Mouse (Mus musculus) A20 (cell line): ENCODE measurements around the gene Zfp933.
"Not testable (repeated sequence)": the region's sequence is repeated elsewhere in the genome, so short reads cannot be mapped to it uniquely, and the experiment has no call there.

Source experiments
- DNase-seq: peaks from one replicate; pipeline ENCODE4 v3.0.0-alpha.2; 2011; ENCODE audit warnings: low read depth, low spot score

Zfp933 gene

DNA sequence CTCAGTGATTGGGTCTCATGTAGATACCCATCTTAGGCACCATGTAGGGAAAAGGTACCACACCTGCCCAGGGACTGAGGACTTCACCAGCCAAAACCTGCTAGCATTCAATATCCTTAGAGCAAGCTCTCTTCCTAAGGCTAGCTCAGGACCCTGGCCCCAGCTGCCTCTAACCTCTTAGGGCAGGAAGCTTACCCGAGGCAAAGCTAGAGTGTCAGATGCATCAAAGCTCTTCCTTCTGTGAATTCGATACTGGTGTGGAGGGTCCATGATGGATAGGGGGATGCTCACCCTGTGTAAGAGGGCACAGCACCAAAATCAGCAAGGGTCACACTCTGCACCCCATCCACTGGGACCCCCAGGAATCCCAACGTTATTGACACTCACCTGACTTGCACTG, 13.9 kb upstream of the Zfp933 start:
- DNase-seq, result no peak

DNA sequence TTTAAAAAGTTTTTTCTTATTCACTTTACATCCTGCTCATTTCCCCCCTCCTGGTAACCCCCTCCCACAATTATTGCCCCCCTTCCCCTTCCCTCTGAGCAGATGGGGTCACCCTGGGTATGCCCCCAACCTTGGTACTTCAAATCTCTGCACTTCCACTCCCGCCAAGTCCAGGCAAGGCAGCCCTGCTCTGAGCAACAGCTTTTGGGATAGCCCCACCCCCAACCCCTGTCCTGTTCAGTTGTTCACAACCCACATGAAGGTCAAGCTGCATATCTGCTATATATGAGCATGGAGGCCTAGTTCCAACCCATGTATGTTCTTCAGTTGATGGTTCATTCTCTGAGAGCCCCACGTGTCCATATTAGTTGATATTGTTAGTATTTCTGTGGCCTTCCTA, 2.6 kb upstream of the Zfp933 start:
- DNase-seq, result no peak

DNA sequence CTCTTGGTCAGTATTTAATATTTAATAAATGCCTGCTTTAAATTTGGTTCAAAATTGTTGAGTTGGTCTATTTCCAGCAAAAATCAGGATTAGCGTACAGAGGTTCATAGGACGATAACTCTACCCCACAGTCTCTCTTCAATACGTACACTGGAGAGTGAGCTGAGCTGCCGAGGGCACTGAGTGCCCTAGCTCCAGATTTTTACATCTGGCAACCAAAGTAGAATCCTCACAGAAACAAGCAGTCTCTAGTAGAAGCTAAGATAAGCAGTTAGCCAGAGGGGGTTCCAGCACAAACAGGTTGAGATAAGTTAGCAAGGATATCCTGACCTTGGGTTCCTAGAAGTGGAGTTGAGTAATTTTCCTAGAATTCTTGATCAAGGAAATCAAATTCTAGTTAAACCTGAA, 422 bp upstream of the Zfp933 start:
- no peak for DNase-seq

DNA sequence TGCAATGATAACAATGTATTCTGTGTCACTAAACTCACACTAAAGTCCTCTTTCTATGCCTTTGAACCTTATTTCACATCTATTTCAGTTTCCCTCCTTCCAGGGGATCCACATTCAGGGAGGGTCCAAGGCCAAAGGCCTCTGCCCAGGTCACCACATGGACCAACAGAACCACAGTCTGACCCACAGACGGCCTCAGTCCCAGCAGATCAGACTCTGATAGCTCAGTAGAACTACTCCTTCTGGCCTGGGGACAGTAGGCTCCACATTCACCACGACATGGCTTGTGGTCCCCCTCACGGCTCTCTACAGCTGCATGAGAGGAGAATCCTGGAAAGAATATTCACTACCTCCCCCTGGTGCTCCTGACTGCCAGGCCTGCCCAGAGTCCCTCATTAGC, 5.3 kb downstream of the Zfp933 start:
- no peak for DNase-seq

DNA sequence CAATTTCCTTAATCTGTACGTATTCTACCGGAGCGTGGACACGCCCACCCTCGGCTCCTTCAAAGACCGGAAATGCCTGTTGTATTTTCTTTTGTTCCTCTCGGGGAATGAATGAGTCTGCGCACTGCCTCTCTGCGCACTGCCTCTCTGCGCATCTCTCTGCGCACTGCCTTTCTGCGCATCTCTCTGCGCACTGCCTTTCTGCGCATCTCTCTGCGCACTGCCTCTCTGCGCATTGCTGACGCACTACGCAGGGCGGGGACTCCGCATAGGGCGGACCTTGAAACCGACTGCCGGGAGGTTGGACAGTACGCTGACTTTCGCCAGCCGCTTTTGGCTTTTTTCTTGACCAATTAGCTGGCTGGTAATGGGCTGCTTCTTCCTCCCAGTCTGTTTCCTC, 8.9 kb downstream of the Zfp933 start:
- not testable (repeated sequence) for DNase-seq

DNA sequence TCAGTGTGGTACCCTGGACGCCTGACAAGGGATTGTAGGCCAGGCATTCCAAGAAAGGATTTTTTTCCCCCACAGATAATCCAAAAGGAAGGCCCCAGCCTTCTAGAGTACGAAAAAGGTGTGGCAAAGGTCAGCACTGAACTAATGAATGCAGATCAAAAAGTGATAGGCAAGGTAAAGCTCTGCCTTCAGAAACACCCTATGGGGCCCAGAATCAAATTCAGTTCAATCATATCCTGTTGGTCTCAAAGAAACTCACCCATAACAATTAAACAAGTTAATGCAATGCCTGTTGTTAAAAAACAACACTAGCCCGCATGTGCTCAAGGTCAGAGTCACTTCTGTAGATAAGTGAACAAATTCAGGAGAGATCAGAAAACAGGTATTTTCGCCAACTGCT, 23.8 kb downstream of the Zfp933 start:
- DNase-seq, result no peak

DNA sequence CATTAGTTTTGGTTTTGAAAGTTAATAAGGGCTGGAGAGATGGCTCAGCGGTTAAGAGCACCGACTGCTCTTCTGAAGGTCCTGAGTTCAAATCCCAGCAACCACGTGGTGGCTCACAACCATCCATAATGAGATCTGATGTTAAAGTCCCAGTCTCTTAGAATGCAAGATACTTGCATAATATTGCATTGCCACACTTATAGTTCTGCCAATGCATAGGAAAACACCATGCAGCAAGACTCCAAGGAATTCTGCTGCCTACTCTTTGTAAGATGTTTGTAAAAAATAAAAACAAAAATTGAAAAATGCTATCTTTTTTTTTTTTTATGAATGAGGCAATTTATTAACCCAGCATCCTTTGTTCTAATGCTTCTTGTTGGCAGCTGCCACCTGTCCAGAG, 26.8 kb downstream of the Zfp933 start:
- not testable (repeated sequence) for DNase-seq

DNA sequence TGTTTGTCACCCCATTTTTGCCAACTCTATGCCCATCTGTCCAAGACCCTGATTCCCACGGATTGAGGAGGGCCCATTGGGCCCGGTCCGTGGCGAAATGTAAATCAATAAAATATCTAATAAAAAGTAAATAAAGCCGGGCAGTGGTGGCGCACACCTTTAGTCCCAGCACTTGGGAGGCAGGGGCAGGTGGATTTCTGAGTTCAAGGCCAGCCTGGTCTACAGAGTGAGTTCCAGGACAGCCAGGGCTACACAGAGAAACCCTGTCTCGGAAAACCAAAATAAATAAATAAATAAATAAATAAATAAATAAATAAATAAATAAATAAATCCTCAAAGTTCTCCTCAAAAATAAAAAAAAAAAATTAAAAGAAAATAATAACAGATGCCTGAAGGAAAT, 28.5 kb downstream of the Zfp933 start:
- not testable (repeated sequence) for DNase-seq

DNA sequence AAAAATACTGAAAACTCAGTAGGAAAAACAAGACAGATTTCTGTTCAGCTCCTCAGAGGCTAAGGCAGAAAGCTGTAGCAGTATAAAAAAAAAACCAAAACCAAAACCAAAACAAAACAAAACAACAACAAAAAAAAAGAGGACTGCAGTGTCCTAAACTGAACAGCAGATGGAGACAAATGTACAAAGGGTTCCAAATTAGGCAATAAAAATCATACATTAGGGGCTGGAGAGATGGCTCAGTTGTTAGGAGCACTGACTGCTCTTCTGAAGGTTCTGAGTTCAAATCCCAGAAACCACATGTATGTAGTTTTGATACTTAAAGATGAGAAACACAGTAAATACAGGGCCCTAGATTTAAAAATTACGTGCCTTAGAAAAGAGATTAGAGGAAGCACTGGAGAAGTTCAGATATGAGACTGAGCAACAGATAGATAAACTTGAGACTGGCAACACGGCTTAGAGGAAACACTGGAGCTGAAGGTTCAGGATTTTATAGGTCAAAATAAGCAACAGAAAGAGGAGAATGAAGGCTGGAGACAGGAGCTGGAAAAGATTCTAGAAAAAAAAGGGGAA, 33.5 kb downstream of the Zfp933 start:
- DNase-seq, result peak; percentile 74

DNA sequence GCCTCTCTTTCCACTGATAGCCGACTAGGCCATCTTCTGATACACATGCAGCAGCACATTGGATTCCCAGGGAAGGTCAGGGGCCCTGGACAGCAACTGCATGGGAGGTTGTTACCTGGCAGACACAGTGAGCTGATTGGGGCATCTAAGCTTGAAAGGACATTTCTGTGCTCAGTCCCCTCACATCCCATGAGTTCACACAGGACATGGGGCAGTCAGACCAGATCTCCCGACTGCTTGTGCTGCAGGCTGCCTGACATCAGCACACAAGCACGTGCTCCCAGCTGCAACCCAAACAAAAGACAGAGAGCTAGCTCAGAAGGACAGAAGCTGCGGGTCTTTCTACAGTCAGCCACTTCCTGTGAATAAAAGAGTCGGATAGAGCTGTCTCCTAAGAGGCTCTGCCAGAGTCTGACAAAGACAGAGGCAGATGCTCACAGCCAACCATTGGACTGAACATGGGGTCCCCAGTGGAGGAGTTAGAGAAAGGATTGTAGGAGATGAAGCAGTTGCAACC, 34.9 kb downstream of the Zfp933 start:
- no peak for DNase-seq

DNA sequence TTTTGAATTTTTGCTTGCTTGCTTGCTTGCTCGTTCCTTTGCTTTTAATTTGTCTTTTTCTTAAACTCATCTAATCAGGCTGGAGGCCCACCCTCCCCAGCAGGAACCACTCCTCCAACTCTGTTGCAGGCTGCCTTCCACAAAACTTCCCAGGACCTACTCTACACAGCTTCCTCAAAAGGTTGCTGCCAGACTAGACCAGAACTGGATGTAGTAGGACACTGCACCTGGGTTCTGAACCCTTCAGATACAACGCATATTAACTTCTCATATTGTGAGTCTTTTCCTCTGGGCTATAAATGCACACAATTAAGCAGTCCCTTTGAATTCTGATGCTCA, 38.2 kb downstream of the Zfp933 start:
- DNase-seq, result not testable (repeated sequence)

DNA sequence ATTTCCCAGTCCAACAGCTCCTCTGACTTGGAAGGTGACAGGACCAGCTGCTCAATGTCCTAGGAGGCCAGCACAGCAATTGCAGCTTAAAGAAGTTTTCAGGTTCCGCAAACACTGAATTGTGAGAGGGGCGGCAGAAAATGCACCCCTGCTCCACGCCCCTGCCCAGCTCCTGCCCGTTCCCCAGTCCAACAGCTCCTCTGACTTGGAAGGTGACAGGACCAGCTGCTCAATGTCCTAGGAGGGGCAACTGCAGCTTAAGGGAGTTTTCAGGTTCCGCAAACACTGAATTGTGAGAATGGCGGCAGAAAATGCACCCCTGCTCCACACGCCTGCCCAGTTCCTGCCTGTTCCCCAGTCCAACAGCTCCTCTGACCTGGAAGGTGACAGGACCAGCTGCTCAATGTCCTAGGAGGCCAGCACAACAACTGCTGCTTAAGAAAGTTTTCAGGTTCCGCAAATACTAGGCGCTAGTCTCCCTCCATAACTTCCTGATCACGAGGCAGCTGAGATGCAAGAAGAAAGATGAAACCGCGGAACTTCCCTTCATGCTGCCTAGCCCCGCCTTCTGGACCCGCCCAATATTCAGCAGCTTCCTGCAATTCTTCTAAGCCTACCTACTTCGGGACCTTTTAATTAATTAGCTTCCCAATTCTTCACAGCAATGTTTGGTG, 38.7 kb downstream of the Zfp933 start, which contains the start of gene Zfp984:
Zfp984 (minus strand) TSS at position 497 of the 674 bp plus-strand sequence.
- peak; percentile 72 for DNase-seq

DNA sequence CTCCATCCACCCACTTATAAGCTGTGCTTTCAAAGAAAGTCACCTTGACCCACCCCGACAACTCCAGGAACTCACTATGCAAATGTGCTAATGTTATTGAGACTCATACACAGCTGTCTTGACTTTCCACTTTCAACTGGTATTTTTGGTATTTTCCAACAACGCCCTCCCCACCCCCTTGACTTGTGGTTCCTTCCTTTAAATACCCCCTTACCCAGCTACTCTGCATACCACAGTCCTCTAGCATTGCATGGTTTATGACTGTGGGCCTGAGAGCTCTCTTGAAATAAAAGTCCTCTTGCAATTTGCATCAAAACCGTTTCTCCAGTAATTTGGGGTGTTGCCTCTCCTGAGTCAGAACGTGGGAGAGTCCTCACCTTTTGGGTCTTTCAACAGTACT, 39.7 kb downstream of the Zfp933 start:
- DNase-seq, result peak; percentile 42

DNA sequence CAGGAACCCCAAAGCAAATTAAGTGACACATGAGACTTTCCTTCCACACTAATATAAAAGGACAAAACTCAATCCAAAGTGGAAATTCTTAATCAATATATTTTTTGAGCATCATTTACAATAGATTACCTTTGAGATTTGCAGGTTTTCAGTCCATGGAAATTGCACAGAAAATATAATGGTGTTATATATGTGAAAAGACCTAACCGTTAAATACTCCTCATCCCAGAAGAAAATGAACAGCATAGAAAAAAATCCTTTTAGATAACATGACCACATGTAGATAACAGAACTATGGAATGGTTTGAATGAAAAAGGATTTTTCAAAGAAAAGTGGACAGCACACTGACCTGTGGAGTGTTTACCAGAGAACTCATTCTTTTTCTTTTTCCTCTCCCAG, 52.9 kb downstream of the Zfp933 start:
- not testable (repeated sequence) for DNase-seq

DNA sequence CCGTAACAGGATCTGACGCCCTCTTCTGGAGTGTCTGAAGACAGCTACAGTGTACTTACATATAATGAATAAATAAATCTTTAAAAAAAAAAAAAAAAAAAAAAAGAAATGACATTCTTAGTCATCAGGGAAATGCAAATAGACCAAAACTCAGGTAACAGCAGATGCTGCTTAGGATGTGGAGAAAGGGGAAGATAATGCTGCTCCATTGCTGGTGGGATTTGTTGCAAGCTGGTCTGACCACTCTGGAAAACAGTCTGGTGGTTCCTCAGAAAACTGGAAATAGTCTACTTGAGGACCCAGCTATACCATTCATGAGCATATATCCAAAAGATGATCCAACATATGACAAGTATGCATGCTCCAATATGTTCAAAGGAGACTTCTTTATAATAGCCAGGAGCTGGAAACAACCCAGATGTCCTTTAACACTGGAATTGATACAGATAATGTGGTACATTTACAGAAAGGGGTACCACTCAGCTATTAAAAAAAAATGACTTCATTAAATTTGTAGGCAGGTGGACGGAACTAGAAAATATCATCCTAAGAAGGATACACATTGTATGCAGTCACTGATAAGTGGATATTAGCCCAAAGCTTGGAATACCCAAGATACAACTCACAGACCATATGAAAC, 54.0 kb downstream of the Zfp933 start:
- DNase-seq, result not testable (repeated sequence)

DNA sequence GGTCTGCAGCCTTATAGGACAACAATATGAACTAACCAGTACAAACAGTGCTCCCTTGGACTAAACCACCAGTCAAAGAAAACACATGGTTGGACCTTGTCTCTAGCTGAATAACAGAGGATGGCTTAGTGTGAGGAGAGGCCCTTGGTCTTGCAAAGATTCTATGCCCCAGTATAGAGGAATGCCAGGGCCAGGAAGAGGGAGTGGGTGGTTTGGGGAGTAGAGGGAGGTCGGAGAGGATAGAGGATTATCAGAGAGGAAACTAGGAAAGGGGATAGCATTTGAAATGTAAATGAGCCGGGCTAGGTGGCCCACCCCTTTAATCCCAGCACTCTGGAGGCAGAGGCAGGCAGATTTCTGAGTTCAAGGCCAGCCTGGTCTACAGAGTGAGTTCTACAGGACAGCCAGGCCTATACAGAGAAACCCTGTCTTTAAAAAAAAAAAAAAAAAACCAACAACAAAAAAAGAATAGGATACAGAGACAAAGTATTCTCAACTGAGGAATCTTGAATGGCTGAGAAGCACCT, 54.7 kb downstream of the Zfp933 start:
- DNase-seq, result not testable (repeated sequence)

DNA sequence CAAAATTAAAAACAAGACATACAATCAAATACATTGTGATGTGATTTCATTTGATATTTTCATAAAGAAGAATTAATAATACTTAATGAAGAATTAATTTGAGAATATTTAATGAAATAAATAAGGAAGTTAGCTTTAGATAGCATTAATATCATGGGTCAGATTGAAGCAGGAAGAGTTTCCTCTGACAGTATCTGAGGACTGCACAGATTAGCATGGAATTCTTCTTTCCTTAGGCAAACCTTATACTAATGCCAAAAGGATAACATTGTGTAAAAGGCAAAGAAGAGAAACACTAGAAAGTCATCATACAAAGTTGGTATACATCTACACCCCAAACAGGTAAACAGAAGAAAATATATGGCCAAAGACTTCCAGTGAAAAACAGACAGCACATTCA, 56.4 kb downstream of the Zfp933 start:
- DNase-seq, result not testable (repeated sequence)
